ENCODE assay signal across 9 mouse cellular contexts in genomic region chr12:29530241-29530725, GRCm38 (mm10). TPM values are rescaled to one million over a fixed set of nuclear protein-coding genes. Genes with fewer than 3 reads are reported as not detected.
DNase-seq lines count a peak whose midpoint lies in the region; ATAC-seq and TF ChIP-seq lines count a peak whose summit lies in the region.
"Had no signal": no experiment of that assay in that cellular context is flagged by ENCODE, and none has a peak within 500 bp of the region (broad histone marks: within the 10 kb centered on the region; RNA-seq: fewer than 3 reads in every experiment).

No protein-coding gene starts in this region.

- 9% methylated on average over 6 of the region's 6 CpGs for WGBS in lung, embryonic 14.5 days
- 7% methylated on average over 6 of the region's 6 CpGs for WGBS in cerebellum, adult 2 months
- under 1% methylated on average over 6 of the region's 6 CpGs for WGBS in forebrain, embryonic 14.5 days
- WGBS in midbrain, embryonic 13.5 days: 1% methylated on average over 6 of the region's 6 CpGs

- no peaks in the 10 kb centered on the region for H3K9me3 ChIP-seq in lung, embryonic 14.5 days (ENCODE audit: low read depth, low read length)
- H3K9me3 ChIP-seq in forebrain, embryonic 14.5 days (replicated peaks; ENCODE audit: control insufficient read depth, low read length): no peaks in the 10 kb centered on the region
- no peaks in the 10 kb centered on the region for H3K9me3 ChIP-seq in midbrain, embryonic 13.5 days

- no peaks in the 10 kb centered on the region for H3K4me1 ChIP-seq in lung, embryonic 14.5 days (ENCODE audit: insufficient read depth)
- peaks cover 5% of the 10 kb centered on the region; the same call in 1 of the 2 replicates for H3K4me1 ChIP-seq in cerebellum, adult 2 months (ENCODE audit: control insufficient read depth, insufficient read depth, low read length)
- H3K4me1 ChIP-seq in forebrain, embryonic 14.5 days (ENCODE audit: control insufficient read depth, insufficient read depth, low read length): peaks cover 5% of the 10 kb centered on the region; the same call in 1 of the 2 replicates
- peaks cover 58% of the 10 kb centered on the region for H3K4me1 ChIP-seq in midbrain, embryonic 13.5 days (replicated peaks)

- DNase-seq in lung, embryonic 14.5 days: peak; percentile 81
- no peak for DNase-seq in lung, postnatal 36 days
- DNase-seq in cerebellum, adult 2 months: peak; percentile 68 to 73
- DNase-seq in forebrain, embryonic 14.5 days (ENCODE audit: low spot score): peak; percentile 88
- DNase-seq in urinary bladder, adult 2 months (ENCODE audit: low spot score): no peak
- DNase-seq in urinary bladder, postnatal 25 days (ENCODE audit: low spot score): no peak
- no peak for DNase-seq in layer of hippocampus, postnatal 10 days (ENCODE audit: low spot score in 2 of 2)

- TF ChIP-seq CTCF in lung, embryonic 14.5 days (IDR thresholded peaks at IDR 0.05; ENCODE audit: low read depth): no peak
- no peak for TF ChIP-seq CTCF in cerebellum, adult 2 months (IDR thresholded peaks at IDR 0.05; ENCODE audit: borderline replicate concordance, insufficient read depth, low read depth, low read length)

- no peak overlapping the region for H3K27ac ChIP-seq in lung, embryonic 14.5 days (ENCODE audit: low read depth)
- peak overlapping the region; percentile 90 for H3K27ac ChIP-seq in cerebellum, adult 2 months (ENCODE audit: insufficient read depth, low read length)
- peak overlapping the region; percentile 89 for H3K27ac ChIP-seq in forebrain, embryonic 14.5 days (ENCODE audit: low read depth, low read length)
- H3K27ac ChIP-seq in midbrain, embryonic 13.5 days: peak overlapping the region; percentile 97

- no peak for TF ChIP-seq POLR2A in cerebellum, adult 2 months (IDR thresholded peaks at IDR 0.05; ENCODE audit: borderline replicate concordance, insufficient read depth, low read length)

- no peaks in the 10 kb centered on the region for H3K36me3 ChIP-seq in lung, embryonic 14.5 days (ENCODE audit: insufficient read depth)
- H3K36me3 ChIP-seq in forebrain, embryonic 14.5 days (ENCODE audit: control insufficient read depth, insufficient read depth, low read length): no peaks in the 10 kb centered on the region
- no peaks in the 10 kb centered on the region for H3K36me3 ChIP-seq in midbrain, embryonic 13.5 days

- H3K4me3 ChIP-seq in lung, embryonic 14.5 days (ENCODE audit: low read depth, low read length): no peak overlapping the region
- peak overlapping the region; percentile 49 for H3K4me3 ChIP-seq in cerebellum, adult 2 months (replicated peaks; ENCODE audit: insufficient read depth, low read depth, low read length)
- H3K4me3 ChIP-seq in forebrain, embryonic 14.5 days (ENCODE audit: low read depth, low read length): peak overlapping the region; percentile 36
- H3K4me3 ChIP-seq in midbrain, embryonic 13.5 days (replicated peaks): peak overlapping the region; percentile 52

- H3K27me3 ChIP-seq in lung, embryonic 14.5 days (ENCODE audit: insufficient read depth, low read length): peaks cover 28% of the 10 kb centered on the region
- H3K27me3 ChIP-seq in cerebellum, adult 2 months (ENCODE audit: control insufficient read depth, insufficient read depth, low read length): no peaks in the 10 kb centered on the region
- H3K27me3 ChIP-seq in forebrain, embryonic 14.5 days (replicated peaks; ENCODE audit: control insufficient read depth, insufficient read depth, low read length): 0 out of 2 replicates have a peak, but pooled peaks cover 2% of the 10 kb centered on the region
- H3K27me3 ChIP-seq in midbrain, embryonic 13.5 days: peaks cover 18% of the 10 kb centered on the region; the same call in 1 of the 2 replicates

- H3K4me2 ChIP-seq in lung, embryonic 14.5 days: no peak overlapping the region
- peak overlapping the region; percentile 49 for H3K4me2 ChIP-seq in forebrain, embryonic 14.5 days (ENCODE audit: low read length)
- H3K4me2 ChIP-seq in midbrain, embryonic 13.5 days (replicated peaks): peak overlapping the region; percentile 61

- no peak overlapping the region for H3K9ac ChIP-seq in lung, embryonic 14.5 days
- H3K9ac ChIP-seq in forebrain, embryonic 14.5 days (ENCODE audit: low read length): peak overlapping the region; percentile 62
- peak overlapping the region; percentile 81 for H3K9ac ChIP-seq in midbrain, embryonic 13.5 days (replicated peaks)

- ATAC-seq in lung, embryonic 14.5 days (ENCODE audit: insufficient read depth): no peak
- ATAC-seq in forebrain, embryonic 14.5 days: peak; percentile 14
- peak; percentile 24; the same call in 1 of the 2 replicates for ATAC-seq in midbrain, embryonic 13.5 days

RNA-seq across cellular contexts. Expression of gene Myt1l, which starts 2.1 kb away (rescaled TPM):
- polyA plus RNA-seq in lung, embryonic 14.5 days (2014; fragmentation: Nextera tagmentation; extraction: Ambion mirVana): 0.04 TPM in 1 of 2 replicates, not detected in the other
- polyA plus RNA-seq in cerebellum, adult 2 months (2012; rRNA removed): 43.8 and 45.3 TPM in 2 replicates
- 96.6 and 161 TPM in 2 replicates for polyA plus RNA-seq in forebrain, embryonic 14.5 days (2014; fragmentation: Nextera tagmentation; extraction: Ambion mirVana)
- polyA plus RNA-seq in midbrain, embryonic 13.5 days (2015; fragmentation: Nextera tagmentation; extraction: Ambion mirVana): 177 and 191 TPM in 2 replicates
- 0.04 TPM in 1 of 2 replicates, not detected in the other for polyA plus RNA-seq in urinary bladder, adult 2 months (2012; rRNA removed)
- total RNA-seq in layer of hippocampus, postnatal 10 days (2021): 100 to 1,000 TPM; 200 to 236 TPM
- total RNA-seq: neutrophil, adult 5-6 weeks had no signal

Comparison
In these comparisons a context has a peak if more than half of its experiments do, and no peak if none do; other contexts are left out.
1. DNase-seq: peak in lung, embryonic 14.5 days (single experiment), cerebellum, adult 2 months (2 of 2) and forebrain, embryonic 14.5 days (single experiment); none in lung, postnatal 36 days (single experiment), urinary bladder, adult 2 months (single experiment), urinary bladder, postnatal 25 days (single experiment) and layer of hippocampus, postnatal 10 days (0 of 2).
2. RNA of gene Myt1l, which starts 2.1 kb away (polyA plus RNA-seq): 177 to 191 TPM in midbrain, embryonic 13.5 days, 96.6 to 161 TPM in forebrain, embryonic 14.5 days and 43.8 to 45.3 TPM in cerebellum, adult 2 months; 0.04 TPM in urinary bladder, adult 2 months and 0.04 TPM in lung, embryonic 14.5 days; every median in the first group is over 10 times any median in the second.